Mouse (Mus musculus) heart, postnatal 4 days (tissue): ENCODE results near the gene Ces5a. TPM values are rescaled to one million over a fixed set of nuclear protein-coding genes. Genes with fewer than 3 reads are reported as not detected.

Source experiments
- total RNA-seq, 2 experiments: library from RNA; stranded (reverse); gene quantifications; 2 replicates each; pipeline ENCODE4 v1.2.3; 2021

Gene Ces5a
- total RNA-seq, 2 experiments from 2014 or later: 0.18 to 0.62 TPM

Other genes with a start within 250 kb of the Ces5a start
- gene Ces1g, start 198.5 kb downstream of the Ces5a start, total RNA-seq: not detected
- not detected for gene Ces1h, start 156.1 kb downstream of the Ces5a start, total RNA-seq